Mouse (Mus musculus): ENCODE measurements around the gene Nasp. TPM values are rescaled to one million over a fixed set of nuclear protein-coding genes. Genes with fewer than 3 reads are reported as not detected.

Gene Nasp
- polyA plus RNA-seq, 1 experiment, result 23.5 TPM

GRCm38 (mm10) chr4:116596978-116597881, 30.5 kb downstream of the Nasp start:
- Histone ChIP-seq H3K4me1 (ENCODE audit: control insufficient read depth, insufficient read depth, low read length) (peaks cover 1% of the 10 kb centered on the region; the same call in 1 of the 2 replicates), H3K27ac (ENCODE audit: insufficient read depth, low read length) (peak overlapping the region; percentile 37), H3K4me3 (ENCODE audit: insufficient read depth, low read length) (peak overlapping the region; percentile 76)
- TF ChIP-seq POLR2A (IDR thresholded peaks at IDR 0.05; ENCODE audit: extremely low read depth, insufficient read depth, low read length) (peak; percentile 71), CTCF (IDR thresholded peaks at IDR 0.05; ENCODE audit: extremely low read depth, insufficient read depth, low read length) (no peak)

- Histone ChIP-seq H3K4me1 (ENCODE audit: control insufficient read depth, insufficient read depth, low read length) (peaks cover 1% of the 10 kb centered on the region; the same call in 1 of the 2 replicates), H3K4me3 (ENCODE audit: insufficient read depth, low read length) (peak within 1 kb of the TSS; percentile 76), H3K27ac (ENCODE audit: insufficient read depth, low read length) (peak within 1 kb of the TSS; percentile 37)
- TF ChIP-seq POLR2A (IDR thresholded peaks at IDR 0.05; ENCODE audit: extremely low read depth, insufficient read depth, low read length), result no peak
- TF ChIP-seq CTCF (IDR thresholded peaks at IDR 0.05; ENCODE audit: extremely low read depth, insufficient read depth, low read length), result no peak
Measured at GRCm38 (mm10) chr4:116596379-116596778, 31.4 kb downstream of the Nasp start, which contains the start of gene Ccdc17. TSS of gene Ccdc17 (plus strand) at chr4:116596654.

- H3K4me1 ChIP-seq (ENCODE audit: control insufficient read depth, insufficient read depth, low read length), result peaks cover 1% of the 10 kb centered on the region; the same call in 1 of the 2 replicates
- no peak for TF ChIP-seq POLR2A (IDR thresholded peaks at IDR 0.05; ENCODE audit: extremely low read depth, insufficient read depth, low read length)
- TF ChIP-seq CTCF (IDR thresholded peaks at IDR 0.05; ENCODE audit: extremely low read depth, insufficient read depth, low read length), result no peak
- H3K27ac ChIP-seq (ENCODE audit: insufficient read depth, low read length), result no peak overlapping the region
- no peak overlapping the region; the same call in 1 of the 2 replicates for H3K4me3 ChIP-seq (ENCODE audit: insufficient read depth, low read length)
Measured at GRCm38 (mm10) chr4:116595793-116596192, 31.9 kb downstream of the Nasp start.

- TF ChIP-seq POLR2A (IDR thresholded peaks at IDR 0.05; ENCODE audit: extremely low read depth, insufficient read depth, low read length), result no peak
- no peak for TF ChIP-seq CTCF (IDR thresholded peaks at IDR 0.05; ENCODE audit: extremely low read depth, insufficient read depth, low read length)
- H3K27ac ChIP-seq (ENCODE audit: insufficient read depth, low read length), result no peak overlapping the region
Measured at GRCm38 (mm10) chr4:116558151-116558882, 69.4 kb downstream of the Nasp start.

GRCm38 (mm10) chr4:116557306-116558121, 70.2 kb downstream of the Nasp start, which contains the start of gene Gpbp1l1:
TSS of gene Gpbp1l1 (plus strand) at chr4:116557658.
- no peaks in the 10 kb centered on the region for H3K4me1 ChIP-seq (ENCODE audit: control insufficient read depth, insufficient read depth, low read length)
- H3K4me3 ChIP-seq (ENCODE audit: insufficient read depth, low read length), result peak within 1 kb of the TSS; percentile 98
- H3K27ac ChIP-seq (ENCODE audit: insufficient read depth, low read length), result peak within 1 kb of the TSS; percentile 98
- peak; percentile 63; the same call in 1 of the 2 replicates for TF ChIP-seq POLR2A (IDR thresholded peaks at IDR 0.05; ENCODE audit: extremely low read depth, insufficient read depth, low read length)
- TF ChIP-seq CTCF (IDR thresholded peaks at IDR 0.05; ENCODE audit: extremely low read depth, insufficient read depth, low read length), result no peak

More at GRCm38 (mm10) chr4:116558151-116558882, 69.4 kb downstream of the Nasp start:
- peak overlapping the region; percentile 98 for H3K4me3 ChIP-seq (ENCODE audit: insufficient read depth, low read length)
- H3K4me1 ChIP-seq (ENCODE audit: control insufficient read depth, insufficient read depth, low read length), result no peaks in the 10 kb centered on the region

GRCm38 (mm10) chr4:116556561-116557305, 71.0 kb downstream of the Nasp start:
- TF ChIP-seq CTCF (IDR thresholded peaks at IDR 0.05; ENCODE audit: extremely low read depth, insufficient read depth, low read length), result no peak
- TF ChIP-seq POLR2A (IDR thresholded peaks at IDR 0.05; ENCODE audit: extremely low read depth, insufficient read depth, low read length), result peak; percentile 96
- Histone ChIP-seq H3K4me3 (ENCODE audit: insufficient read depth, low read length) (peak overlapping the region; percentile 98), H3K27ac (ENCODE audit: insufficient read depth, low read length) (peak overlapping the region; percentile 94), H3K4me1 (ENCODE audit: control insufficient read depth, insufficient read depth, low read length) (no peaks in the 10 kb centered on the region)

GRCm38 (mm10) chr4:116555413-116556300, 72.1 kb downstream of the Nasp start, which contains the start of gene Tmem69:
TSS of gene Tmem69 (minus strand) at chr4:116555936.
- H3K27ac ChIP-seq (ENCODE audit: insufficient read depth, low read length), result peak within 1 kb of the TSS; percentile 89
- H3K4me1 ChIP-seq (ENCODE audit: control insufficient read depth, insufficient read depth, low read length), result no peaks in the 10 kb centered on the region
- peak; percentile 56; the same call in 1 of the 2 replicates for TF ChIP-seq POLR2A (IDR thresholded peaks at IDR 0.05; ENCODE audit: extremely low read depth, insufficient read depth, low read length)
- no peak for TF ChIP-seq CTCF (IDR thresholded peaks at IDR 0.05; ENCODE audit: extremely low read depth, insufficient read depth, low read length)
- peak within 1 kb of the TSS; percentile 98 for H3K4me3 ChIP-seq (ENCODE audit: insufficient read depth, low read length)
